14 mouse cellular contexts compared by ENCODE assay signal in the genomic region with DNA sequence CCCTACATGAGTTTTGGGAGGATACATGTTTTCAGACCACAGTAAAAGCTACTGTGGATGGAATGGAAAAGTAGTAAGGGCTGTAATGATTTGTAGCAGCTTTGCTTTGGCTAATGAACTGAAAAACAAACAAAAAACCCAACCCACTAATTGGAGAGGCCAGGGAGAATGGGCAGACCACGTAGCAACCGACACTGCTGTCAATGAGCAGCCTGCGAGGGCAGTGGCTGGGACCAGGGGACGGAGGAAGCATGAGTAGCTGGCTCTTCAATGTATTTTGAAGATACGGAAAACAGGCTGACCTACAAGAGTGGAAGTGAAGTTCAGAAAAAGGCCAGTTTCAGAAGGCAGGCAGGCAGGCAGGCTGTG. TPM values are rescaled to one million over a fixed set of nuclear protein-coding genes. Genes with fewer than 3 reads are reported as not detected.
DNase-seq lines count a peak whose midpoint lies in the region; ATAC-seq and TF ChIP-seq lines count a peak whose summit lies in the region.
"Had no signal": no experiment of that assay in that cellular context is flagged by ENCODE, and none has a peak within 500 bp of the region (broad histone marks: within the 10 kb centered on the region; RNA-seq: fewer than 3 reads in every experiment).

No protein-coding gene starts in this region.

- no peaks in the 10 kb centered on the region for H3K9me3 ChIP-seq in heart, postnatal 0 days (replicated peaks; ENCODE audit: control insufficient read depth, low read length)
- no peaks in the 10 kb centered on the region for H3K9me3 ChIP-seq in liver, embryonic 12.5 days (replicated peaks)
- no peaks in the 10 kb centered on the region for H3K9me3 ChIP-seq in forebrain, embryonic 15.5 days

- no peak for TF ChIP-seq CTCF in heart, postnatal 0 days (IDR thresholded peaks at IDR 0.05; ENCODE audit: low read depth)
- no peak for TF ChIP-seq CTCF in olfactory bulb, adult 2 months (IDR thresholded peaks at IDR 0.05; ENCODE audit: insufficient read depth, low read depth, low read length)

- no peak overlapping the region for H3K4me3 ChIP-seq in heart, postnatal 0 days (ENCODE audit: low read depth, low read length)
- H3K4me3 ChIP-seq in liver, embryonic 12.5 days: no peak overlapping the region
- no peak overlapping the region for H3K4me3 ChIP-seq in forebrain, embryonic 15.5 days
- no peak overlapping the region for H3K4me3 ChIP-seq in olfactory bulb, adult 2 months (ENCODE audit: insufficient read depth, low read depth, low read length)
- H3K4me3 ChIP-seq: erythroblast, embryonic 14.5 days; heart, adult 2 months had no signal

- peaks cover 17% of the 10 kb centered on the region for H3K4me1 ChIP-seq in heart, postnatal 0 days (ENCODE audit: control insufficient read depth, insufficient read depth)
- peaks cover 58% of the 10 kb centered on the region for H3K4me1 ChIP-seq in liver, embryonic 12.5 days
- H3K4me1 ChIP-seq in forebrain, embryonic 15.5 days: peaks cover 54% of the 10 kb centered on the region
- H3K4me1 ChIP-seq in olfactory bulb, adult 2 months (ENCODE audit: control insufficient read depth, insufficient read depth, low read length): peaks cover 16% of the 10 kb centered on the region

- H3K36me3 ChIP-seq in heart, postnatal 0 days (replicated peaks; ENCODE audit: control insufficient read depth, insufficient read depth, low read length): 0 out of 2 replicates have a peak, but pooled peaks cover 4% of the 10 kb centered on the region
- peaks cover 7% of the 10 kb centered on the region; the same call in 1 of the 2 replicates for H3K36me3 ChIP-seq in liver, embryonic 12.5 days
- H3K36me3 ChIP-seq in forebrain, embryonic 15.5 days: no peaks in the 10 kb centered on the region

- TF ChIP-seq EP300 in heart, postnatal 0 days (IDR thresholded peaks at IDR 0.05; ENCODE audit: low read depth): no peak

- H3K27ac ChIP-seq in heart, postnatal 0 days (ENCODE audit: low read depth): 0 out of 2 replicates have a peak overlapping the region, but pooled peaks have one; percentile 25
- no peak overlapping the region for H3K27ac ChIP-seq in liver, embryonic 12.5 days
- peak overlapping the region; percentile 68; the same call in 1 of the 2 replicates for H3K27ac ChIP-seq in forebrain, embryonic 15.5 days (replicated peaks)
- 0 out of 2 replicates have a peak overlapping the region, but pooled peaks have one; percentile 24 for H3K27ac ChIP-seq in olfactory bulb, adult 2 months (ENCODE audit: insufficient read depth, low read depth, low read length)
- H3K27ac ChIP-seq: heart, adult 2 months had no signal

- H3K4me2 ChIP-seq in heart, postnatal 0 days (ENCODE audit: low read depth, low read length): no peak overlapping the region
- no peak overlapping the region for H3K4me2 ChIP-seq in liver, embryonic 12.5 days
- H3K4me2 ChIP-seq in forebrain, embryonic 15.5 days (replicated peaks): no peak overlapping the region

- TF ChIP-seq POLR2A in olfactory bulb, adult 2 months (IDR thresholded peaks at IDR 0.05; ENCODE audit: insufficient read depth, low read depth, low read length): no peak

- intact Hi-C loops in heart, postnatal 10 days (cut with DNase I): no loop called here

- no peaks in the 10 kb centered on the region for H3K27me3 ChIP-seq in heart, postnatal 0 days (ENCODE audit: control insufficient read depth, insufficient read depth, low read length)
- no peaks in the 10 kb centered on the region for H3K27me3 ChIP-seq in liver, embryonic 12.5 days (replicated peaks)
- H3K27me3 ChIP-seq in forebrain, embryonic 15.5 days: no peaks in the 10 kb centered on the region

- H3K9ac ChIP-seq in heart, postnatal 0 days (replicated peaks; ENCODE audit: low read depth, low read length): no peak overlapping the region
- H3K9ac ChIP-seq in liver, embryonic 12.5 days: peak overlapping the region; percentile 8; the same call in 1 of the 2 replicates
- H3K9ac ChIP-seq in forebrain, embryonic 15.5 days (replicated peaks): no peak overlapping the region

- WGBS in heart, postnatal 0 days: 58% methylated on average over 5 of the region's 5 CpGs
- WGBS in liver, embryonic 12.5 days (ENCODE audit: insufficient replicate concordance): 64% methylated on average over 5 of the region's 5 CpGs
- WGBS in forebrain, embryonic 15.5 days: 22% methylated on average over 5 of the region's 5 CpGs
- 29% methylated on average over 5 of the region's 5 CpGs for WGBS in olfactory bulb, adult 2 months

- DNase-seq in heart, postnatal 0 days (ENCODE audit: low spot score): no peak
- no peak for DNase-seq in heart, postnatal 10 days
- no peak for DNase-seq in liver
- DNase-seq in gastrocnemius, postnatal 4 days (ENCODE audit: low spot score in 2 of 2): no peak
- DNase-seq: B cell, adult 2 months; heart, adult 2 months; lung, adult 2 months; right cerebral cortex, adult 18-20 months; thymus, postnatal 4 days had no signal

- no peak for ATAC-seq in heart, postnatal 0 days (ENCODE audit: insufficient read depth, low read depth)
- ATAC-seq in liver, embryonic 12.5 days: no peak
- ATAC-seq in forebrain, embryonic 15.5 days (replicated peaks): no peak
- ATAC-seq: hindbrain, embryonic 16.5 days had no signal

RNA-seq across cellular contexts. Expression of gene Tnpo1, which starts 11.4 kb away (rescaled TPM):
- 55.7 and 63.4 TPM in 2 replicates for total RNA-seq in heart, postnatal 0 days (2014; rRNA removed; ENCODE audit: low replicate concordance)
- 20.5 and 22.6 TPM in 2 replicates for polyA plus RNA-seq in heart, postnatal 0 days (2015; fragmentation: Nextera tagmentation; extraction: Ambion mirVana)
- total RNA-seq in heart, postnatal 10 days (2021): 10 to 100 TPM; 87.6 to 90.6 TPM
- polyA plus RNA-seq in liver, embryonic 12.5 days (2016; fragmentation: Nextera tagmentation; extraction: Ambion mirVana): 34.8 and 36.8 TPM in 2 replicates
- 54.6 and 57.0 TPM in 2 replicates for polyA plus RNA-seq in forebrain, embryonic 15.5 days (2015; fragmentation: Nextera tagmentation; extraction: Ambion mirVana)
- polyA plus RNA-seq in olfactory bulb, adult 2 months (2012; ENCODE audit: insufficient read depth, insufficient read length, low replicate concordance, missing spikeins): 108 TPM in 1 of 2 replicates, not detected in the other
- total RNA-seq in gastrocnemius, postnatal 4 days (2021): 10 to 100 TPM; 91.7 to 99.7 TPM
